Mouse (Mus musculus) brain, embryonic 14.5 days (tissue): ENCODE results near the gene Cldn9.

ENCODE experiments used
- CTCF ChIP-seq: fragments of 200-500 bp; IDR thresholded peaks from 2 replicates; pipeline ENCODE4 v1.5.1; 2012; ENCODE audit warnings: inconsistent platforms, mild to moderate bottlenecking, moderate library complexity, borderline replicate concordance; ENCODE audit not compliant: insufficient read depth, insufficient read length; ENCODE audit errors: extremely low read depth
- POLR2A ChIP-seq: fragments of 200-500 bp; IDR thresholded peaks from 2 replicates; pipeline ENCODE4 v1.6.1; 2012; ENCODE audit warnings: mild to moderate bottlenecking, inconsistent platforms, borderline replicate concordance; ENCODE audit not compliant: poor library complexity, insufficient read depth, insufficient read length, severe bottlenecking; ENCODE audit errors: extremely low read depth

DNA sequence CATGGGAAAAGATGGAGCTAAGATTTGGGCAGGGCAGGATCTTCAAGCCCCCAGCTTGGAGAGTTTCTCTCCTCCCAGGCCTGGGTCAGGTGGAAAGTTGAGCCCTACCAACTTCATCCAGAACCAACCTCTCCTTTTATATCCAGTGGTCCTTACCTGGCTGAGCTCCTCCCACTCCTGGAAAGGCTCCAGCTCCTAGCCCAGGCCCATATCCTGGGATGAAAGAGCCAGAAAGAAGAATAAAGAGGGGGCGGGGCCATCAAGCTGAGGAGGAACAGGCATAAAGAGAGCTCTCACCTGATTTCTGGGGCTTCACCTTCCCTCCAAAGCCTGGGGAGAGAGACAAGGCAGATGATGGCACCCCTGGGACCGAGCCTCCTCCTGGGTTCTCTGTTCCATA, 33.2 kb upstream of the Cldn9 start:
- no peak for TF ChIP-seq CTCF
- TF ChIP-seq POLR2A = no peak
